Mouse (Mus musculus) brain, adult 2 months (tissue): Measurements from ENCODE around the gene N4bp3.
"Not testable (repeated sequence)": the region's sequence is repeated elsewhere in the genome, so short reads cannot be mapped to it uniquely, and the experiment has no call there.

Experiments
- DNase-seq: peaks from one replicate; pipeline ENCODE4 v3.0.0; 2011; ENCODE audit warnings: low read depth, low spot score

Gene N4bp3

GRCm38 (mm10) chr11:51653736-51654135 is 3.1 kb upstream of the N4bp3 start:
- no peak for DNase-seq

- DNase-seq = no peak
Observed at GRCm38 (mm10) chr11:51652889-51653418, 2.3 kb upstream of the N4bp3 start.

- DNase-seq = no peak
Observed at GRCm38 (mm10) chr11:51650261-51650660, 381 bp downstream of the N4bp3 start.

- peak; percentile 75 for DNase-seq
Observed at GRCm38 (mm10) chr11:51649889-51650199, 798 bp downstream of the N4bp3 start.

GRCm38 (mm10) chr11:51649111-51649888 is 1.3 kb downstream of the N4bp3 start:
- no peak for DNase-seq

GRCm38 (mm10) chr11:51648566-51648965 is 2.1 kb downstream of the N4bp3 start:
- no peak for DNase-seq

- DNase-seq = peak; percentile 64
Observed at GRCm38 (mm10) chr11:51646751-51647667, 3.6 kb downstream of the N4bp3 start.

- DNase-seq = no peak
Observed at GRCm38 (mm10) chr11:51646245-51646644, 4.4 kb downstream of the N4bp3 start.

- no peak for DNase-seq
Observed at GRCm38 (mm10) chr11:51645293-51645692, 5.3 kb downstream of the N4bp3 start.

- DNase-seq = peak; percentile 23
Observed at GRCm38 (mm10) chr11:51644217-51644616, 6.4 kb downstream of the N4bp3 start.

GRCm38 (mm10) chr11:51643761-51644160 is 6.9 kb downstream of the N4bp3 start:
- DNase-seq = peak; percentile 38

- DNase-seq = no peak
Observed at GRCm38 (mm10) chr11:51643202-51643601, 7.4 kb downstream of the N4bp3 start.

- DNase-seq = no peak
Observed at GRCm38 (mm10) chr11:51640748-51641147, 9.9 kb downstream of the N4bp3 start.

- no peak for DNase-seq
Observed at GRCm38 (mm10) chr11:51638497-51638896, 12.1 kb downstream of the N4bp3 start.

GRCm38 (mm10) chr11:51637971-51638414 is 12.6 kb downstream of the N4bp3 start:
- peak; percentile 31 for DNase-seq

GRCm38 (mm10) chr11:51636323-51636684 is 14.3 kb downstream of the N4bp3 start:
- DNase-seq = peak; percentile 90

GRCm38 (mm10) chr11:51635525-51636322 is 14.9 kb downstream of the N4bp3 start, which contains the start of gene Rmnd5b:
Gene Rmnd5b (minus strand): TSS chr11:51635896.
- peak; percentile 97 for DNase-seq

- no peak for DNase-seq
Observed at GRCm38 (mm10) chr11:51635127-51635524, 15.5 kb downstream of the N4bp3 start.

GRCm38 (mm10) chr11:51633721-51634120 is 16.9 kb downstream of the N4bp3 start:
- no peak for DNase-seq

GRCm38 (mm10) chr11:51633200-51633599 is 17.4 kb downstream of the N4bp3 start:
- not testable (repeated sequence) for DNase-seq

- no peak for DNase-seq
Observed at GRCm38 (mm10) chr11:51632130-51632753, 18.4 kb downstream of the N4bp3 start.
